Mouse (Mus musculus): ENCODE data around the gene Cfdp1.

- TF ChIP-seq CTCF (conservative IDR thresholded peaks at IDR 0.05; ENCODE audit: low read length), result no peak
- TF ChIP-seq POU5F1 (IDR thresholded peaks at IDR 0.05; ENCODE audit: borderline replicate concordance, low read length), result no peak
Observed at GRCm38 (mm10) chr8:111773476-111773875, 80.6 kb downstream of the Cfdp1 start.

Measured in E14TG2a.4 (cell line).